Mouse (Mus musculus): ENCODE results near the gene Fam170b. TPM values are rescaled to one million over a fixed set of nuclear protein-coding genes. Genes with fewer than 3 reads are reported as not detected.

Gene Fam170b
- total RNA-seq (2022) = not detected

- DNase-seq (ENCODE audit: low spot score in 2 of 2) = no peak
Observed at GRCm38 (mm10) chr14:32833847-32834246, at the start of gene Fam170b. Gene Fam170b (plus strand): TSS chr14:32833962.

- no peak for DNase-seq (ENCODE audit: low spot score in 2 of 2)
Observed at GRCm38 (mm10) chr14:32784130-32784747, 49.5 kb upstream of the Fam170b start.

- no peak for DNase-seq (ENCODE audit: low spot score in 2 of 2)
Observed at GRCm38 (mm10) chr14:32784748-32785134, 49.0 kb upstream of the Fam170b start.

GRCm38 (mm10) chr14:32785556-32786130 is 48.1 kb upstream of the Fam170b start, which contains the start of gene Tmem273:
Gene Tmem273 (plus strand): TSS chr14:32785963.
- DNase-seq (ENCODE audit: low spot score in 2 of 2) = no peak

- DNase-seq (ENCODE audit: low spot score in 2 of 2) = no peak
Observed at GRCm38 (mm10) chr14:32787691-32788090, 46.1 kb upstream of the Fam170b start.

GRCm38 (mm10) chr14:32796375-32796774 is 37.4 kb upstream of the Fam170b start:
- DNase-seq (ENCODE audit: low spot score in 2 of 2) = no peak

GRCm38 (mm10) chr14:32797803-32798202 is 36.0 kb upstream of the Fam170b start:
- DNase-seq (ENCODE audit: low spot score in 2 of 2) = no peak

- no peak for DNase-seq (ENCODE audit: low spot score in 2 of 2)
Observed at GRCm38 (mm10) chr14:32798355-32798754, 35.4 kb upstream of the Fam170b start.

GRCm38 (mm10) chr14:32800048-32800447 is 33.7 kb upstream of the Fam170b start:
- no peak for DNase-seq (ENCODE audit: low spot score in 2 of 2)

GRCm38 (mm10) chr14:32801016-32801661 is 32.6 kb upstream of the Fam170b start:
- no peak for DNase-seq (ENCODE audit: low spot score in 2 of 2)

GRCm38 (mm10) chr14:32801662-32802024 is 32.1 kb upstream of the Fam170b start:
- no peak for DNase-seq (ENCODE audit: low spot score in 2 of 2)

- no peak for DNase-seq (ENCODE audit: low spot score in 2 of 2)
Observed at GRCm38 (mm10) chr14:32810111-32810510, 23.7 kb upstream of the Fam170b start.

GRCm38 (mm10) chr14:32812429-32812828 is 21.3 kb upstream of the Fam170b start:
- DNase-seq (ENCODE audit: low spot score in 2 of 2) = no peak

- DNase-seq (ENCODE audit: low spot score in 2 of 2) = no peak
Observed at GRCm38 (mm10) chr14:32814961-32815360, 18.8 kb upstream of the Fam170b start.

- DNase-seq (ENCODE audit: low spot score in 2 of 2) = no peak
Observed at GRCm38 (mm10) chr14:32816533-32816932, 17.2 kb upstream of the Fam170b start.

- DNase-seq (ENCODE audit: low spot score in 2 of 2) = no peak
Observed at GRCm38 (mm10) chr14:32817258-32817657, 16.5 kb upstream of the Fam170b start.

GRCm38 (mm10) chr14:32819297-32819696 is 14.5 kb upstream of the Fam170b start:
- DNase-seq (ENCODE audit: low spot score in 2 of 2) = no peak

GRCm38 (mm10) chr14:32822812-32823211 is 10.9 kb upstream of the Fam170b start:
- no peak for DNase-seq (ENCODE audit: low spot score in 2 of 2)

GRCm38 (mm10) chr14:32823861-32824260 is 9.9 kb upstream of the Fam170b start:
- no peak for DNase-seq (ENCODE audit: low spot score in 2 of 2)

- no peak for DNase-seq (ENCODE audit: low spot score in 2 of 2)
Observed at GRCm38 (mm10) chr14:32824267-32825150, 9.3 kb upstream of the Fam170b start.

- no peak for DNase-seq (ENCODE audit: low spot score in 2 of 2)
Observed at GRCm38 (mm10) chr14:32825426-32826032, 8.2 kb upstream of the Fam170b start.
